Mouse (Mus musculus) forebrain, postnatal 0 days (tissue): ENCODE data around the gene Coa4. TPM values are rescaled to one million over a fixed set of nuclear protein-coding genes. Genes with fewer than 3 reads are reported as not detected.

Experiments
- ATAC-seq: fragments of 200-750 bp; cut with Nextera tagmentation; 2 replicates; pipeline ENCODE4 v1.8.0; 2017; ENCODE audit warnings: mild to moderate bottlenecking, moderate library complexity
- DNase-seq: peaks from one replicate; pipeline ENCODE4 v3.0.0-alpha.2; 2015
- H3K27ac ChIP-seq: fragments of 300-500 bp; sonication (generic); 2 replicates; pipeline ENCODE4 v1.5.1; 2014; ENCODE audit warnings: low read depth, mild to moderate bottlenecking, antibody characterized with exemption, low read length, moderate library complexity, mixed read lengths
- H3K27me3 ChIP-seq: fragments of 300-500 bp; sonication (generic); 2 replicates; pipeline ENCODE4 v1.6.1; 2014; ENCODE audit warnings: mild to moderate bottlenecking, low read length, mixed read lengths; ENCODE audit not compliant: insufficient read depth
- H3K36me3 ChIP-seq: fragments of 300-500 bp; sonication (generic); 2 replicates; pipeline ENCODE4 v1.6.1; 2014; ENCODE audit warnings: mild to moderate bottlenecking, moderate library complexity; ENCODE audit not compliant: insufficient read depth
- H3K4me1 ChIP-seq: fragments of 300-500 bp; sonication (generic); 2 replicates; pipeline ENCODE4 v1.6.1; 2014; ENCODE audit warnings: antibody characterized with exemption; ENCODE audit not compliant: insufficient read depth
- H3K4me2 ChIP-seq: fragments of 300-500 bp; sonication (generic); 2 replicates; pipeline ENCODE4 v1.6.1; 2014; ENCODE audit warnings: low read depth, mild to moderate bottlenecking, moderate library complexity
- H3K4me3 ChIP-seq: fragments of 300-500 bp; sonication (generic); 2 replicates; pipeline ENCODE4 v1.5.1; 2014; ENCODE audit warnings: low read depth, low read length, mixed read lengths
- H3K9ac ChIP-seq: fragments of 300-500 bp; sonication (generic); 2 replicates; pipeline ENCODE4 v1.6.1; 2014; ENCODE audit warnings: mild to moderate bottlenecking
- H3K9me3 ChIP-seq: fragments of 300-500 bp; sonication (generic); 2 replicates; pipeline ENCODE4 v1.6.1; 2016; ENCODE audit warnings: low read length
- CTCF ChIP-seq: sonication (generic); IDR thresholded peaks from 2 replicates; pipeline ENCODE4 v1.5.1; 2016; ENCODE audit warnings: antibody characterized with exemption, control low read depth, low read depth
- WGBS: fragments of 180-500 bp; shearing (Covaris S2); extraction: QIAGEN DNeasy Blood & Tissue Kit; methylation state at CpG from one replicate; pipeline ENCODE4 v1.1.7; 2014; 5-methylcytosine and 5-hydroxymethylcytosine counted together
- polyA plus RNA-seq: library from polyadenylated mRNA; unstranded; fragments of >200 nt; fragmentation: Nextera tagmentation; extraction: Ambion mirVana; gene quantifications from 2 replicates; pipeline ENCODE4 v1.2.1, GENCODE M21; 2015
- total RNA-seq: library from RNA; depleted of rRNA; stranded (reverse); fragments of >200 nt; gene quantifications from 2 replicates; pipeline ENCODE4 v1.2.3, GENCODE M21; 2014; rRNA removed

The Coa4 gene
- total and polyA plus RNA-seq, 2 experiments from 2014 or later = 5.7 to 10.3 TPM

DNA sequence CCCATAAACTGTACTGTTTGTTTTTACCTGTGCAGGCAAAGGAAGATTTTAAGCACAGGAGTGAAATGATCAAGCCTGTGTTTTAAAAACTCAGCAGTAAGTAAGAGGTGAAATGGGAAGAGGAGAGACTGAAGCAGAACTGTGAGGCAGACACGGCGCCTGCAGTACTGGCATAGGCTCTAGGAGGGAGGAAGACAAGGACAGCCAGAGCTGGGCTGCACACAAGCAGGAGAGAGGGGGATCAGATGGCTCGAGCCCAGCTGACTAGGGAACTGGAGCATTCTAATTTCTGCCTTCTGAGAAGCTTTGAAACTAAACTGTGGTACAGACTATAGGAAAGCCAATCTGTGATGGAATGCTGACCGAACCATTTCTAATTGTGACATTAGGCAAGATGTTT, 35.8 kb downstream of the Coa4 start:
- DNase-seq (no peak), ATAC-seq (no peak)
- Histone ChIP-seq H3K4me3 (no peak overlapping the region), H3K27ac (no peak overlapping the region), H3K4me1 (no peaks in the 10 kb centered on the region), H3K27me3 (no peaks in the 10 kb centered on the region), H3K36me3 (no peaks in the 10 kb centered on the region), H3K9ac (no peak overlapping the region), H3K4me2 (no peak overlapping the region), H3K9me3 (no peaks in the 10 kb centered on the region)
- WGBS = 82% methylated on average over 4 of the region's 4 CpGs
- no peak for TF ChIP-seq CTCF

DNA sequence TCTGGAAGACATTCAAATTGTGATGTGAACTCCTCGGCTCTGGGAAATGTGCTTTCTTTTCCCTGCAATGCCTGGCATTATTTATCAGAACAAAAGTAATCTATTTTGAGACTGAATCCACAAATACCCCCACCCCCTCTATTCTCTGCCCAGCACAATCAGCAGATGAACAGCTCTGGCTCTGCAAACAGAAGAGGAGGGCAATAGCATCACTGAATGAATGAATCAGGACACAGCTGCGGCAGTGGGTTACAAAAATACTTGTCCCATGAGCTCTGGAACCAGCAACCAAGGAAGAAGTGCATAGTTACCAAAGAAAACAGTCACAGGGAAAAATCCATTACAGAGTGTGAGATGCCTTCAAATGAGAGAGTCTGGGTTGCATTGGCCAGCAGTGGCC, 41.9 kb downstream of the Coa4 start:
- Histone ChIP-seq H3K4me3 (no peak overlapping the region), H3K9me3 (no peaks in the 10 kb centered on the region), H3K27me3 (no peaks in the 10 kb centered on the region), H3K4me1 (peaks cover 5% of the 10 kb centered on the region), H3K36me3 (no peaks in the 10 kb centered on the region), H3K9ac (no peak overlapping the region), H3K4me2 (no peak overlapping the region), H3K27ac (no peak overlapping the region)
- DNase-seq (peak; percentile 6), ATAC-seq (0 out of 2 replicates have a peak, but pooled peaks have one; percentile 4)
- 44% methylated on average over 2 of the region's 2 CpGs for WGBS
- no peak for TF ChIP-seq CTCF

DNA sequence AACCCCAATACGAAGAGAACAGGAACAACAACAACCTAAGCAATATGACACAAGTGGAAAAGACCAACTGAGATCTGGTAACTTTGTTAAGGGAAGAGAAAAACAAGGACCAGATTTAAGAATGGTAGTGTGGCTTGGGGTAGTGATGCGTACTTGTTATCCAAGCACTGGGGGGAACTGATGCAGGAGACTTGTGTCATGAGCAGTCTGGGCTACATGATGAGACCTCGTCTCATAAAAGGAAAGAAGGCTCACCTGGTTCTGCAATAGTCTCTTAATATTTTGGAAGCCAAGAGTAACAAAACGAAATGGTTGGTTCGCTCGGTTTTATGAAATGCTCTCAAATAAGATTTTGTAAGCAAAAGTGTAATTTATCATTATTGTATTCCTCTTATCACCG, 45.4 kb downstream of the Coa4 start:
- Histone ChIP-seq H3K27ac (no peak overlapping the region), H3K4me1 (peaks cover 5% of the 10 kb centered on the region), H3K4me2 (peak overlapping the region; percentile 57), H3K27me3 (no peaks in the 10 kb centered on the region), H3K9ac (peak overlapping the region; percentile 78), H3K36me3 (no peaks in the 10 kb centered on the region), H3K4me3 (peak overlapping the region; percentile 45), H3K9me3 (no peaks in the 10 kb centered on the region)
- ATAC-seq = no peak
- WGBS = 36% methylated on average over 7 of the region's 7 CpGs
- no peak for DNase-seq
- no peak for TF ChIP-seq CTCF

DNA sequence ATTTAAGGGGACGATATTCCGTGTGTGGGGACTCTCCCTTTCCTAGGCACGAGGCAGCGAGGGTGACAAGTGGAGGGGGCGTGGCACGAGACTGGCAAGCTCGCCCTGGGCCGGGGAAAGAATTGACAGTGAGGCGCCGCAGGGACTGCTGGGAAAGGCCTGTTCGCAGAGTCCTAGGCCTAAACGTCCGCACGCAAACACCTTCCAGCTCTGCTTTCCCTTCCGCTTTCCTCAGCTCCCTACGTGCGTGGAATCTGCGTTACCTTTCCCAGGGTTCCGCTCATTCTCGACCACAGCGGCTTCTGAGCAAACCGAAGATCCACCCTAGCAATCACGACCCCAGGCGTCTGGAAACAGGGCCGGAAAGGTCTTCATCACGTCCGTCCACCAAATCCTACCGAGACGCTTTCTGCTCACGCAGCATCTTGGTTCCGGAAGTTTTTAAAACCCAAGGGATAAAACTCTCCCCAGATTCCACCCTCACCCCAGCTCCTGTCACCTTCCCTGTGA, 45.9 kb downstream of the Coa4 start:
- ATAC-seq (peak; percentile 98), DNase-seq (peak; percentile 96)
- no peaks in the 10 kb centered on the region for H3K9me3 ChIP-seq
- no peaks in the 10 kb centered on the region for H3K27me3 ChIP-seq
- H3K4me2 ChIP-seq = peak overlapping the region; percentile 57
- H3K9ac ChIP-seq = peak overlapping the region; percentile 78
- H3K4me3 ChIP-seq = peak overlapping the region; percentile 45
- H3K27ac ChIP-seq = peak overlapping the region; percentile 91
- under 1% methylated on average over 31 of the region's 31 CpGs for WGBS
- H3K4me1 ChIP-seq = peaks cover 5% of the 10 kb centered on the region
- no peak for TF ChIP-seq CTCF
- no peaks in the 10 kb centered on the region for H3K36me3 ChIP-seq

DNA sequence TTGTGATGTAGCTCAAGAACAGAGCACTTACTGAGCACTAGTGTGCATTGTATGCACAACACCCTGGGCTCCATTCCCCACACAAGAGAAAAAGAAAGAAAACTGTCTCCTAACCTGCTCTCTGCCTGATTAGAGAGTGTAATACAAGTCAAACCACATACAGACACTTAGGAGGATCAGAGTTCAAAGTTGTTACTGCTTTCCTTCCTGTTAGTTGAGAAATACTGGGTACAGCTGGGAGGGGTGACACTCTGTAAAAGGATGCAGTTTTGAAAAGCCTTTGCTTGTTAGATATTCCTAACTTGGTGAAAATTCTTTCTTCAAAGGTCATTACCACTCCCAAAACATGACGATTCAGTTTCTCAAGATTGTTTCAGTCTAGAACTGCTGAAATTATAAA, 52.9 kb downstream of the Coa4 start:
- no peak for ATAC-seq
- no peak for TF ChIP-seq CTCF
- H3K4me2 ChIP-seq = no peak overlapping the region
- 70% methylated on average over 1 of the region's 1 CpGs for WGBS
- H3K4me1 ChIP-seq = no peaks in the 10 kb centered on the region
- H3K27ac ChIP-seq = no peak overlapping the region
- H3K27me3 ChIP-seq = no peaks in the 10 kb centered on the region
- H3K9me3 ChIP-seq = no peaks in the 10 kb centered on the region
- no peak overlapping the region for H3K9ac ChIP-seq
- no peaks in the 10 kb centered on the region for H3K36me3 ChIP-seq
- no peak for DNase-seq
- H3K4me3 ChIP-seq = no peak overlapping the region

Other genes starting within 250 kb of the Coa4 start
- gene C2cd3, start 164.8 kb upstream of the Coa4 start, total RNA-seq = 20.1 and 21.8 TPM in 2 replicates
- 5.9 and 8.9 TPM in 2 replicates for gene C2cd3, start 164.8 kb upstream of the Coa4 start, polyA plus RNA-seq
- gene Ppme1, start 164.8 kb upstream of the Coa4 start, total RNA-seq = 114 and 122 TPM in 2 replicates
- 142 and 155 TPM in 2 replicates for gene Ppme1, start 164.8 kb upstream of the Coa4 start, polyA plus RNA-seq
- gene Ucp3, start 64.1 kb upstream of the Coa4 start, total RNA-seq = 0.15 and 0.19 TPM in 2 replicates
- not detected in 2 replicates for gene Ucp3, start 64.1 kb upstream of the Coa4 start, polyA plus RNA-seq
- 28.9 and 88.3 TPM in 2 replicates for gene Ucp2, start 43.7 kb upstream of the Coa4 start, total RNA-seq
- gene Ucp2, start 43.7 kb upstream of the Coa4 start, polyA plus RNA-seq = 83.6 and 106 TPM in 2 replicates
- 3.4 TPM in 2 replicates for gene Dnajb13, start 22.1 kb upstream of the Coa4 start, total RNA-seq
- gene Dnajb13, start 22.1 kb upstream of the Coa4 start, polyA plus RNA-seq = 4.0 and 7.0 TPM in 2 replicates
- 299 and 313 TPM in 2 replicates for gene Rab6a, start 70.3 kb downstream of the Coa4 start, total RNA-seq
- 258 and 305 TPM in 2 replicates for gene Rab6a, start 70.3 kb downstream of the Coa4 start, polyA plus RNA-seq
- gene Mrpl48, start 71.2 kb downstream of the Coa4 start, total RNA-seq = 28.9 and 44.9 TPM in 2 replicates
- 88.4 and 97.7 TPM in 2 replicates for gene Mrpl48, start 71.2 kb downstream of the Coa4 start, polyA plus RNA-seq
- gene Plekhb1, start 125.3 kb downstream of the Coa4 start, total RNA-seq = 14.8 and 20.4 TPM in 2 replicates
- 22.1 and 22.8 TPM in 2 replicates for gene Plekhb1, start 125.3 kb downstream of the Coa4 start, polyA plus RNA-seq
- gene Fam168a, start 169.6 kb downstream of the Coa4 start, total RNA-seq = 84.0 and 116 TPM in 2 replicates
- gene Fam168a, start 169.6 kb downstream of the Coa4 start, polyA plus RNA-seq = 90.1 and 91.7 TPM in 2 replicates